Mouse (Mus musculus) neural tube, embryonic 13.5 days (tissue): ENCODE measurements around the gene Gopc. TPM values are rescaled to one million over a fixed set of nuclear protein-coding genes. Genes with fewer than 3 reads are reported as not detected.

Source experiments
- ATAC-seq: fragments of 200-750 bp; cut with Nextera tagmentation; 2 replicates; pipeline ENCODE4 v1.8.0; 2017; ENCODE audit warnings: low read depth, mild to moderate bottlenecking, moderate TSS enrichment, moderate library complexity
- H3K27ac ChIP-seq: fragments of 300-500 bp; sonication (generic); replicated peaks from 2 replicates; pipeline ENCODE4 v1.5.1; 2015; ENCODE audit warnings: moderate library complexity, mild to moderate bottlenecking, inconsistent platforms
- H3K27me3 ChIP-seq: fragments of 300-500 bp; sonication (generic); 2 replicates; pipeline ENCODE4 v1.6.1; 2015; ENCODE audit warnings: mild to moderate bottlenecking, inconsistent platforms
- H3K36me3 ChIP-seq: fragments of 300-500 bp; sonication (generic); 2 replicates; pipeline ENCODE4 v1.6.1; 2015; ENCODE audit warnings: mild to moderate bottlenecking, inconsistent platforms
- H3K4me1 ChIP-seq: fragments of 300-500 bp; sonication (generic); replicated peaks from 2 replicates; pipeline ENCODE4 v1.6.1; 2015; ENCODE audit warnings: inconsistent platforms
- H3K4me2 ChIP-seq: fragments of 300-500 bp; sonication (generic); 2 replicates; pipeline ENCODE4 v1.6.1; 2015; ENCODE audit warnings: inconsistent platforms, mild to moderate bottlenecking, moderate library complexity
- H3K4me3 ChIP-seq: fragments of 300-500 bp; sonication (generic); 2 replicates; pipeline ENCODE4 v1.5.1; 2015; ENCODE audit warnings: mild to moderate bottlenecking, inconsistent platforms
- H3K9ac ChIP-seq: fragments of 300-500 bp; sonication (generic); 2 replicates; pipeline ENCODE4 v1.6.1; 2015; ENCODE audit warnings: moderate library complexity, mild to moderate bottlenecking, inconsistent platforms
- H3K9me3 ChIP-seq: fragments of 300-500 bp; sonication (generic); 2 replicates; pipeline ENCODE4 v1.6.1; 2016; ENCODE audit warnings: inconsistent platforms
- WGBS: fragments of 180-500 bp; shearing (Covaris S2); methylation state at CpG from one replicate; pipeline ENCODE4 v1.1.7; 2015; 5-methylcytosine and 5-hydroxymethylcytosine counted together
- polyA plus RNA-seq: library from polyadenylated mRNA; unstranded; fragments of >200 nt; fragmentation: Nextera tagmentation; extraction: Ambion mirVana; gene quantifications from 2 replicates; pipeline ENCODE4 v1.2.1, GENCODE M21; 2015

Gene Gopc
- polyA plus RNA-seq, 1 experiment from 2014 or later = 29.1 TPM

DNA sequence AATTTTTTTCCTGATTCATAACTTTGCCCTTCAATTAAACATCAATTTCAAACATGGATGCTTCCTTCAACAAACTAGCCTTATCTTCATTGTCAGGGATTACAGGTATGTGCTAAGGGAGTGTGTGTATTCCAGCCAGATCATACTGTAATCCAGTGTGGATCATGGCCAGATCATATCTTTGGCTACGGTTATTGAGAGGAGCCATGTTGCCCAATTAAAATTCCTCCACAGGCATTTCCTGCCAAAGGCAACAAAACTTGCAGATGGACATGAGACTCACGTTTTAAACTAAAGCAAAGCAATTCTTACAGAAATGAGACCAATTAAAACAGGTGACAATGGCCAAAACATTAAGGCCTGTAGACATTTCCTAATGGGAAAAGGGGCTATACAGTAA lies 34.5 kb upstream of the Gopc start:
- H3K27ac ChIP-seq = no peak overlapping the region; the same call in 1 of the 2 replicates
- H3K4me1 ChIP-seq = peaks cover 37% of the 10 kb centered on the region
- 76% methylated on average over 2 of the region's 2 CpGs for WGBS
- no peaks in the 10 kb centered on the region for H3K27me3 ChIP-seq
- ATAC-seq = no peak
- H3K4me2 ChIP-seq = peak overlapping the region; percentile 58
- H3K9ac ChIP-seq = peak overlapping the region; percentile 64
- peak overlapping the region; percentile 88 for H3K4me3 ChIP-seq
- no peaks in the 10 kb centered on the region for H3K36me3 ChIP-seq
- H3K9me3 ChIP-seq = no peaks in the 10 kb centered on the region

DNA sequence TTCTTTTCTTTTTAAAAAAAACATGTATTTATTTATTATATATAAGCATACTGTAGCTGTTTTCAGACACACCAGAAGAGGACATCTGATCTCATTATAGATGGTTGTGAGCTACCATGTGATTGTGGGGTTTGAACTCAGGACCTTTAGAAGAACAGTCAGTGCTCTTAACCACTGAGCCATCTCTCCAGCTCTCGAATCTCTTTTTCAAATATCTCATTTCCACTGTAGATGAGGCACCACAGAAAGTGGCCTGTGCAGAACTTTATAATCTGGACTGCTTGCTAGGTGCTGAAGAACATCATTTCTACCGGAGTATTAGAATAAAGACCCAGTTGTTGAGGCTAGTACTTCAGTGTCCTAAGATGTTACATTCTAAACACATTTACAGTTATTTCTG lies 33.1 kb upstream of the Gopc start:
- no peak for ATAC-seq
- Histone ChIP-seq H3K27me3 (no peaks in the 10 kb centered on the region), H3K36me3 (no peaks in the 10 kb centered on the region), H3K4me2 (no peak overlapping the region), H3K27ac (no peak overlapping the region), H3K4me1 (peaks cover 24% of the 10 kb centered on the region), H3K9me3 (no peaks in the 10 kb centered on the region), H3K4me3 (no peak overlapping the region), H3K9ac (no peak overlapping the region)
- WGBS = 90% methylated on average over 2 of the region's 2 CpGs

DNA sequence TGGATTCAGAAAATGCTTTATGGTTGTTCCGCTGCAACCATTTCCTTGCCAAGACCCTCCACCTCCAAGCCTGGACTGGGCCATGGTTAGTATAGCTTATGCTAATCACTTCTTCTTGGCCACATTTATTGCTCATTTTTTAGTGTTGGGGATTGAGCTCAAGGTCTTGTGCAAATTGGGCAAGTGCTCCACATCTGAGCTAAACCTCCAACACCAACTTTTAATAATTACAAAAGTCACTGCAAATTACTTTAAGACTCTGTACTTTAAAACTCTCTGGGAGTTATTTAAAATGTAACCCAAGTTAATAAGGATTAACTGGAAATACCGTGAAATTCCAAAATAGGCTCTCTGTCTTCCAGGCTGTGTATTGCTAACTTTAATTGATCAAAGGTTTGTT lies 25.6 kb upstream of the Gopc start:
- 91% methylated on average over 2 of the region's 2 CpGs for WGBS

DNA sequence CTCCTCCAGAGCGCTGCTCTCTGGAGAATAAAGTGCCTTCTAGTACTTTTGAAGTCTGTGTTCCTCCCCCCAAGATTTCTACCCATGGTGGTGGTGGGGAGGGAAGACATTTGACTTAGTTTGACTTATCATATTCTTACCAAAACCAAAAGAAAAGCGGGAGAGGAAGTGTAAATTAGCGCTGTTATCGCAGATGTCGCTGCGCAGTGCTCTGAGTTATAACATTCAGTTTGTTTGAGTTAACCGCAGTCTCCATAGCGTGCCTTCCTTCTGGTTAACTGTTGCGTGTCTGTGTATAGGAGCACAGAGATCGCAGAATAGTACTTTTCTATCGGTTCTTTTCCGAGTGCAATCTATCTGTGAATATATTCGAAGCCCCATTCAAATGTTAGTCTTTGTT lies 23.2 kb upstream of the Gopc start:
- Histone ChIP-seq H3K9me3 (no peaks in the 10 kb centered on the region), H3K4me2 (no peak overlapping the region), H3K9ac (no peak overlapping the region), H3K36me3 (no peaks in the 10 kb centered on the region), H3K4me3 (no peak overlapping the region), H3K27me3 (no peaks in the 10 kb centered on the region), H3K4me1 (no peaks in the 10 kb centered on the region), H3K27ac (no peak overlapping the region)
- WGBS = 89% methylated on average over 13 of the region's 13 CpGs
- no peak for ATAC-seq

More for the DNA sequence above, 25.6 kb upstream of the Gopc start:
- Histone ChIP-seq H3K9ac (no peak overlapping the region), H3K27ac (no peak overlapping the region), H3K9me3 (no peaks in the 10 kb centered on the region), H3K27me3 (no peaks in the 10 kb centered on the region), H3K36me3 (no peaks in the 10 kb centered on the region), H3K4me3 (no peak overlapping the region), H3K4me2 (no peak overlapping the region), H3K4me1 (no peaks in the 10 kb centered on the region)
- no peak for ATAC-seq

DNA sequence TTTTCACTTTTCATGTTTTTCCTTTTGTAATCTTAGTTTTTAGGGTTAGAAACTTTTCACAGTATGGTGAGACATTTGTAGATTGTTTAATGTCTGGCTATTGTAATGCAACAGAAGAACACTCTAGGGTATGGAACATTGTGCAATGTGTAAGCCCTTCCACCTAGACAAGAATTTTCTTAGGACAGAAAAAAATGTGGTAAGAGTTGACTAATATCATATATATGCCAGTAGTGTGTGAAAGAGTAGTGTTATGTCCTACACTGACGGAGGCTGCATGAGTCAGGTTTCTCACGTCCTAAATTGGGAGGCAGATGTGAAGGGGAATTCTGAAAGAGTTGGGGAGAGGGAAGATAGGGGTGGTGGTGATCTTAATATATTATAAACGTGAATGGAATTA lies 17.8 kb upstream of the Gopc start:
- Histone ChIP-seq H3K9me3 (no peaks in the 10 kb centered on the region), H3K4me2 (no peak overlapping the region), H3K36me3 (no peaks in the 10 kb centered on the region), H3K4me1 (no peaks in the 10 kb centered on the region), H3K27me3 (no peaks in the 10 kb centered on the region), H3K9ac (no peak overlapping the region), H3K4me3 (no peak overlapping the region), H3K27ac (no peak overlapping the region)
- no peak for ATAC-seq
- WGBS = 66% methylated on average over 3 of the region's 3 CpGs

DNA sequence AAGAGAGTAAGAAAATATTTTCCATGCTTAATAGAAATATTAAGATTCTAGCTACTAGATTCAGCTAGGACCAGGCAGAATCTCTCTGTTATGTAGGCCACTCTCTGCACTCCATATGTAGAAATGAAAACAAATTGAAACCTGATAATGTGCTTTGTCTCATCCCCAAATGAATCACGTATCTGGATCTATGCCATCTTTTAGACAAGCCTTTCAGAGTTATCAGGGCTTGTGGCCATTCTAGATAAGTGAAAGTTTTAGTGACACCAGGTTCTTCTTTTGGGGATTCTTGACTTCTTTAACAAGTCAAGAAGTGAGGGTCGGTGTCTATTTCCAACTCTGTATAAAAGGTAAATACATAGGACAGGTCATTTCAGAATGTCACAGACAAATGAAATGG lies 16.8 kb upstream of the Gopc start:
- no peaks in the 10 kb centered on the region for H3K4me1 ChIP-seq
- no peaks in the 10 kb centered on the region for H3K9me3 ChIP-seq
- 85% methylated on average over 2 of the region's 2 CpGs for WGBS
- H3K27me3 ChIP-seq = no peaks in the 10 kb centered on the region
- no peak overlapping the region for H3K4me3 ChIP-seq
- ATAC-seq = no peak
- no peak overlapping the region for H3K9ac ChIP-seq
- H3K27ac ChIP-seq = no peak overlapping the region
- no peaks in the 10 kb centered on the region for H3K36me3 ChIP-seq
- H3K4me2 ChIP-seq = no peak overlapping the region

DNA sequence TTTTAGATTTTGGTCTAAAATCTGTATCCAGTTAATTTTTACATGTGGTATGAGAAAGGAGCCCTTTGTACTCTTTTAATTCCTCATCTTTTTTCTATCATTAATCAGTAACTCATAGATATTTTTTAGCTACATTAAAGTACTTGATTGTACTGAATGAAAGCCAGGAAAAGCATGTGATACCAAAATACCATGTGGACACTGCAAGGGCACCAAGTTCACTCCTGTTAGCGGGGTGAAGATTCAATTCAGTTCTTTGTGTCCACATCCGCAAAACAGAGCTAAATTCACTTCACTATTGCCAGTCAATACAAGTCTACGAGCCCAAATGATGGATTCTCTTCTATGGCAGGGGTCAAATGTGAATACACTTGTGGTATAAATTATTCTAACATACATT lies 14.7 kb upstream of the Gopc start:
- no peak overlapping the region for H3K27ac ChIP-seq

DNA sequence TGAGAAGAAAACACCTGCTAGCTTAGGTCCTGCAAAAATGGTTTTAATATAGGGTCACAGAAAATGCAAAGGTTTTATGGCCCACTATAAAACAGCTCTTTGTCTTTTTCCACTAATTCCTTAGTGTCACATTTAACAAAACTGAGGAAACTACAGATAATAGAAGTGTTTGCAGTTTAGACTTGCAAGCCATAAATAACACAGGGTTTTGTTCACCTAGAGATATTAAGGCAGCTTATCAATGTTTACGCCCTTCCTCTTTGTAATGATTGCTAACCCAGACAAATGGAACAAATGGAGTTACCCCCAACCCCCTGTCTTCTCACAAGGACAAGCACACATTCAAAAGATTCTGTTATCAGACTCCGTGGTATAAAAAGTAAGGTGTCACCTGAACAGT lies 9.3 kb upstream of the Gopc start:
- ATAC-seq = no peak
- H3K36me3 ChIP-seq = no peaks in the 10 kb centered on the region
- no peaks in the 10 kb centered on the region for H3K9me3 ChIP-seq
- H3K4me3 ChIP-seq = no peak overlapping the region
- H3K27ac ChIP-seq = no peak overlapping the region
- WGBS = 63% methylated on average over 2 of the region's 2 CpGs
- no peaks in the 10 kb centered on the region for H3K4me1 ChIP-seq
- H3K9ac ChIP-seq = no peak overlapping the region
- no peaks in the 10 kb centered on the region for H3K27me3 ChIP-seq
- no peak overlapping the region for H3K4me2 ChIP-seq

More for the DNA sequence above, 14.7 kb upstream of the Gopc start:
- no peak for ATAC-seq
- Histone ChIP-seq H3K36me3 (no peaks in the 10 kb centered on the region), H3K27me3 (no peaks in the 10 kb centered on the region), H3K4me2 (no peak overlapping the region), H3K4me3 (no peak overlapping the region), H3K9ac (no peak overlapping the region), H3K9me3 (no peaks in the 10 kb centered on the region), H3K4me1 (no peaks in the 10 kb centered on the region)
- WGBS = 89% methylated on average over 3 of the region's 3 CpGs

DNA sequence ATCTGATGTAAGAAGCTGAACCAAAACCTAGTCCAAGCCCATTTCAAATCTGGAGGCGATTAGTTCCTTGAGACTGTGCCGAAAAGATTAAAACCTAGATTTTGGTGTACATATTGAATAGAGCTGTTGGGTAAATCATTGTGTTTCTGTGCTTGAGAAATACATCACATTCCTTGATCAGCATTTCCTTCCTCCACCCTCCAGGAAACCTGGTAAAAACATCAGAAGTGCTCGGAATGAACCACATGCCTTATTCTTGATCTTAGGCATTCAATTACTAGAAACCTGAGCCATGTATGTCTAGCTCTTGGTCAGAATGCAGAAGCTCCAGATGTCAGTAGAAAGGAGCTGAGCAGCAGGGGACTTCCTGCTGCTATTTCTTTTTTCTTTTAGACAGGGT lies 7.5 kb upstream of the Gopc start:
- 72% methylated on average over 3 of the region's 3 CpGs for WGBS
- Histone ChIP-seq H3K9ac (no peak overlapping the region), H3K9me3 (no peaks in the 10 kb centered on the region), H3K4me3 (no peak overlapping the region), H3K27ac (no peak overlapping the region), H3K36me3 (no peaks in the 10 kb centered on the region), H3K4me2 (no peak overlapping the region), H3K27me3 (no peaks in the 10 kb centered on the region), H3K4me1 (peaks cover 7% of the 10 kb centered on the region)
- ATAC-seq = no peak

DNA sequence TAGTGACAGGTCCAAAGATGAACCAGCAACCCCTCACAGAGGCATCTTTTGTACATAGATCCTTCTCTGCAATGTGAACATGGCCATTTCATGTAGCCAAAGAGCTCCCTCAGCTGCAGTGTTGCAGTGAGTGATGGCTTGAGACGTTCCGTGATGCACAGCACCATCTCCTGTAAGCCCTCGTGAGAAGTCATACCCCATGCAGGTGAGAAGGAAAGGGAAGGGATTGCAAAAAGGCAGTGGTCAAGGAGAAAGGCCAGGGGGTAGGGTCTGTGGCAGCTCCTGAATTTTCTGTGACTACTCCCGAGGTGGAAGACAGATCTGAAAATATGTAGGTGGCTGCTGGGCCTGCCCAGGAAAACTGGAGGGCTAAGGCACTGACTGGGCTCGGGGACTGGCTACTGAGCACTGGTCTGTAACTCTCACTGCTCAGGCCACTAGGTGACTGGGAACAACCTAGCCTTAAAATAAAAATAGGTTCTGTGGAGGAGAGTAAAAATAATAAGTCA lies 7.1 kb upstream of the Gopc start, which contains the start of gene Nepn:
Gene Nepn (plus strand): TSS at position 51 of the 509 bp plus-strand sequence.
- Histone ChIP-seq H3K27me3 (no peaks in the 10 kb centered on the region), H3K27ac (no peak within 1 kb of the TSS), H3K9ac (no peak within 1 kb of the TSS), H3K36me3 (no peaks in the 10 kb centered on the region), H3K4me1 (peaks cover 7% of the 10 kb centered on the region), H3K4me2 (no peak within 1 kb of the TSS), H3K9me3 (no peaks in the 10 kb centered on the region), H3K4me3 (no peak within 1 kb of the TSS)
- ATAC-seq = no peak
- WGBS = 82% methylated on average over 5 of the region's 5 CpGs

DNA sequence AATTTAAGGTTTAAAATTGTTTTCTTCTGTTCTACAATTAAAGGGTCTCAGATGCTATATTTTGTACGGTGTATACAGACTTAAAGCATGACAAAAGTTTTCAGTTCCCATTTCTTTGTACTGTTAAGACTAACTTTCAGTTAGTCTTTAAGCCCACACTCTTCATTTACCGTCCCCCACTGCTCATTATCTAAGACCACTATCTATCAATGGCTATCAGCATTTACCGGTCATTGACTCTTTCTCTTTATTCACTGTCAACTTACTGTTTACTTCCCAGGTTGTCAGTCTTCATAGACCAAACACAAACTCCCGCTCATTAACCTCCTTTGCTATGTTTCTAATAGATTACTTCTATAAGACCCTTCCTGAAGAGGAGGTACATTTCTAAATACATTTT lies 5.3 kb upstream of the Gopc start:
- H3K9me3 ChIP-seq = no peaks in the 10 kb centered on the region
- no peak overlapping the region for H3K9ac ChIP-seq
- H3K36me3 ChIP-seq = no peaks in the 10 kb centered on the region
- H3K4me2 ChIP-seq = no peak overlapping the region
- H3K27me3 ChIP-seq = no peaks in the 10 kb centered on the region
- peaks cover 15% of the 10 kb centered on the region for H3K4me1 ChIP-seq
- no peak for ATAC-seq
- H3K4me3 ChIP-seq = no peak overlapping the region
- no peak overlapping the region for H3K27ac ChIP-seq
- 79% methylated on average over 4 of the region's 4 CpGs for WGBS

DNA sequence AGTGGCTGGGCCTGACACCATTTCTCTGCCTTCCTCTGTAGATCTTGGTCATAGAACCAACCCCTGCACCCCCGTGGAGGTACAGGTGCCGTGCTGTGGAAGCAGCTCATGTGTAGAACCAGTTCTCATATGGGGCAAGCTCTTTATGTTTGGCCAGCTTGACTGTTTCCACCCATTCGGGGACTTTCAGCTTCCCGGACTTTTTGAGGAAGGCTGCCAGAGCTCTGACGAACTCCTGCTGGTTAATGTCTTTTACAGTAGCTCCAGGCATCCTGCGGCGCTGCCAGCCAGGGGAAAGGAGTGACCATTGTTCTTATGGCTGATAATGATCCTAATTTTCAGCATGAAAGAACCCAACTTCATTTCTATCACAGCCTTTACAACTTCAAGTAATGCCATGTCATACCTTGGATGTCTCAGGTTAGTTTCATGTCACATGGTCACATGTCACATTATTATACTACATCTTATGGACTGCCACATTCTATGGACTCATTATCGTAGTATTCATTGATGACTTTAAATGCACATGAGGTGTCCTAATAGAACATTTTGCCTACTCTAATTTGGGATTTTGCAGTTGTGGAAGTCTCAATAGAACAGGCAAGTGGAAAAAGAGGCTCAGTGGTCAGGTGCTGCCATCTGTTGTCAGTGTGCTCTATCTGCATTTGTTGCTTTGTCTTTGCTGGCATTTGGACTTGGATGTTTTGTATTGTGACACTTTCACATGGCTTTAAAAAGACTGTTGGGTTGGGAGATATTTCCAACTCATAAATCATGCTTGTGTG lies 3.1 kb upstream of the Gopc start:
- no peaks in the 10 kb centered on the region for H3K9me3 ChIP-seq
- peaks cover 23% of the 10 kb centered on the region for H3K4me1 ChIP-seq
- ATAC-seq = no peak
- H3K9ac ChIP-seq = no peak overlapping the region
- no peak overlapping the region for H3K4me2 ChIP-seq
- no peaks in the 10 kb centered on the region for H3K27me3 ChIP-seq
- H3K4me3 ChIP-seq = no peak overlapping the region
- no peaks in the 10 kb centered on the region for H3K36me3 ChIP-seq
- 31% methylated on average over 8 of the region's 8 CpGs for WGBS
- no peak overlapping the region for H3K27ac ChIP-seq

DNA sequence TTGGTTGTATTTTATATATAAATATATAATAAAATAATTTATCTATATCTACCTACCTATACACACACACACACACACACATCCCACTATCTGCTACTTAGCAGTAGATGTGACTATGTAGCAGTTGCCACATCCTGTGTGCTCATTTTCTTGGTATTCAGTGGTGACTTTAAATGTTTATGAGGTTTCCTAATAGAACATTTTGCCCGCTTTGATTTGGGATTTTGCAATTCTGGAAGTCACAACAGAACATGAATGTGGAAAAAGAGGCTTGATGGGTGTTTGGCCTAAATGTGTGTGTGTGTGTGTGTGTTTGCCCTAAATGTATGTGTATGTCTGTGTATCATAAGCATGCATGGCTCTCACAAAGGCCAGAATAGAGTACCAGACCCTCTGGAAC lies 1.6 kb upstream of the Gopc start:
- ATAC-seq = no peak
- Histone ChIP-seq H3K36me3 (no peaks in the 10 kb centered on the region), H3K9me3 (no peaks in the 10 kb centered on the region), H3K4me3 (no peak overlapping the region), H3K9ac (no peak overlapping the region), H3K4me1 (peaks cover 36% of the 10 kb centered on the region), H3K27me3 (no peaks in the 10 kb centered on the region), H3K4me2 (no peak overlapping the region), H3K27ac (no peak overlapping the region)
- WGBS = 98% methylated on average over 1 of the region's 1 CpGs
